Mouse (Mus musculus) left cerebral cortex, postnatal 14 days (tissue): ENCODE data around the gene Mtfp1. TPM values are rescaled to one million over a fixed set of nuclear protein-coding genes. Genes with fewer than 3 reads are reported as not detected.
"Not testable (repeated sequence)": the region's sequence is repeated elsewhere in the genome, so short reads cannot be mapped to it uniquely, and the experiment has no call there.

Experiments used
- DNase-seq, 2 experiments: peaks; one replicate each; pipeline ENCODE4 v3.0.0; 2021 to 2022; ENCODE audit warnings: low spot score in 2 of 2, mixed read lengths in 1 of 2
- intact Hi-C: fragments of 180-260 bp; cut with DNase I; formaldehyde crosslinking; loops from one replicate; pipeline ENCODE4 v1.15.1; 2025
- long read RNA-seq, 2 experiments: library from polyadenylated mRNA; stranded (forward); transcript quantifications; one replicate each; pipeline ENCODE4 v2.0.0; 2021
- total RNA-seq, 2 experiments: library from RNA; stranded (reverse); gene quantifications; 2 replicates each; pipeline ENCODE4 v1.2.3; 2021

Gene Mtfp1
- 100 to 1,000 TPM; 103 to 106 TPM for total RNA-seq
- long read RNA-seq, experiment 1, transcript Mtfp1-201 (4 exons, 1,411 nt) = major isoform, 140 of 167 reads
- long read RNA-seq, experiment 1, partial matches to known transcripts = 19 of 167 reads
- long read RNA-seq, experiment 1, other reads (novel, unspliced or antisense) = 8 of 167 reads
- long read RNA-seq, experiment 2, transcript Mtfp1-201 (4 exons, 1,411 nt) = major isoform, 118 of 141 reads
- long read RNA-seq, experiment 2, partial matches to known transcripts = 18 of 141 reads
- long read RNA-seq, experiment 2, other reads (novel, unspliced or antisense) = 5 of 141 reads

DNA sequence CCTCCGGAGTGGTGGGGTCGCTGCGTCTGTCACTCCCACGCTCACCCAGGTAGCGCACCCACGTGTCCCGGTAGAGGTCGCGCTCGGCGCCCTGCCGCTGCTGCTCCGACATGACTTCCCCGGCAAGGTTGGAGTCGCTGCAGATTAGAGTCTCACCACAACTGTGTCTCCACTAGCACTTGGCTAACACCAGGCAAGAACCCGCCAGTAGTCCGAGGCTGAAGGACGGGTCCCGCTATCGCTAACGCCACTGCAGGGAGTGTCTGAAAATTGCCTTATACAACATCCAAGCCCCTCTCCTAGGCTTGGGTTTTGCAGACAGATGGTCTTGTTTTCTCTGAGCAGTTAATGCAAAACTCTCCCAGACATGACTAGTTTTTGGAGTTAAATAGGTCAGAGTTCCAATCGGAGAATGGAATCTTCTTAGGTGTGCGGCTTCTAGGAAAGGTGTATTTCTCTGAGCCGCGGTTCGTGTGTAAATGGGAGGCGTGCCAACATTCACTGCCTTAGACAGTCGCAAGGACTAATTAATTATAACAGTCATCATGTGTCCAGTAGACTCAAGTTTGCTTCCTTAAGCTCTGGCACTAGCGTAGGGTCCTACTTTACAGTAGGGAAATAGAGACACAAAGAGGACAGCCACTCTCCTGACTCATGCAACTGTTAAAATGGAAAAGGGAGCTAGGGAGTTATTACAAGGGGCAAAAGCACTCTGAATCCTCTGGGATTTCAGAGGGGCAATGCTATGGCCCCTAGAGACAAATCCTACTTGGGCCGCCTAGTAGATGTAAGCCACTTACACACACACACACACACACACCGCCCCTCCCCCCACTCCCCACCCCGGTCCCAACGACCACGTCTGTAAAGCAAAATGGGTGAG lies at the start of gene Mtfp1:
Gene Mtfp1 (minus strand): TSS at position 275 of the 883 bp plus-strand sequence.
- peak; percentile 60 to 63 for DNase-seq
- intact Hi-C loops = loop anchor here (2.0 kb wide), 1 partner anchor 23 kb away; no protein-coding TSS in a partner anchor

GRCm38 (mm10) chr11:4143281-4144062 lies 48.2 kb upstream of the Mtfp1 start:
- intact Hi-C loops = loop anchor here (10.0 kb wide), 1 partner anchor 281 kb away; no protein-coding TSS in a partner anchor
- no peak for DNase-seq

DNA sequence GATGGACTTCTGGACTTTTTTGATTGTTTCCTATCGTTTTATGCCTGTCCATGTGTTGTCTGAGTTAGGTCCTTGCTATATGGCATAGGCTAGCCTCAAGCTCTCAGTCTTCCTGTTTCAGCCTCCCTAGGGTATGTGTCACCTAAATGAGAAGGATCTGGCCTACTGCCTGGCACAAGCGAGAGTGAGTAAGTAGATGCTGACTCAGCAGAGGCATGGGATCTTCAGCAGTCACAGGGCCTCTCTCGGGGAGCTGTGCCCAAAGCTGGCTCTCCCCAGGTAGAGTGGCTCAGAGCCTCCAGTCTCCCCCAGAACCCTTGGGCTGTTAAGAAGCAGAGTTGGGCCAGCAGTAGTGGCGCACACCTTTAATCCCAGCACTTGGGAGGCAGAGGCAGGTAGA lies 47.1 kb upstream of the Mtfp1 start:
- DNase-seq = no peak
- intact Hi-C loops = loop anchor here (10.0 kb wide), 1 partner anchor 282 kb away; no protein-coding TSS in a partner anchor

DNA sequence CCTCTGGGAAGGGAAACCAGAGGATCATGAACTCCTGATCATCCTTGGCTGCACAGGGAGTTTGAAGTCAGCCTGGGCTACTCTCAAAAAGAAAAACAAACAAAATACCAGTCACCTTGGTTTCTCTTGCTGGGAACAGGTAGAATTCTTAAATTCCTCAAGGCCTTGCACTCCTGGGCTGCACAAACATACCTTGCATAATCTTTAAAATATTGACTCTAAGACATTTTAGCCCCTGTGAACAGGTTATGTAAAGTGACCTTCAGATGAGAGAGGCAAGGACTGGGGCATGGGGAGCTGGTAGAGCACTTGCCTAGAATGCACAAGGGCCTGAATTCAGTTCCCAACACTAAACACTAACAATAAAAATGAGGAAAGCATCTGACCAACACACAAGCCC lies 46.3 kb upstream of the Mtfp1 start:
- intact Hi-C loops = loop anchor here (10.0 kb wide), 1 partner anchor 283 kb away; no protein-coding TSS in a partner anchor
- no peak for DNase-seq

GRCm38 (mm10) chr11:4138964-4139363 lies 43.7 kb upstream of the Mtfp1 start:
- intact Hi-C loops = no loop called here

DNA sequence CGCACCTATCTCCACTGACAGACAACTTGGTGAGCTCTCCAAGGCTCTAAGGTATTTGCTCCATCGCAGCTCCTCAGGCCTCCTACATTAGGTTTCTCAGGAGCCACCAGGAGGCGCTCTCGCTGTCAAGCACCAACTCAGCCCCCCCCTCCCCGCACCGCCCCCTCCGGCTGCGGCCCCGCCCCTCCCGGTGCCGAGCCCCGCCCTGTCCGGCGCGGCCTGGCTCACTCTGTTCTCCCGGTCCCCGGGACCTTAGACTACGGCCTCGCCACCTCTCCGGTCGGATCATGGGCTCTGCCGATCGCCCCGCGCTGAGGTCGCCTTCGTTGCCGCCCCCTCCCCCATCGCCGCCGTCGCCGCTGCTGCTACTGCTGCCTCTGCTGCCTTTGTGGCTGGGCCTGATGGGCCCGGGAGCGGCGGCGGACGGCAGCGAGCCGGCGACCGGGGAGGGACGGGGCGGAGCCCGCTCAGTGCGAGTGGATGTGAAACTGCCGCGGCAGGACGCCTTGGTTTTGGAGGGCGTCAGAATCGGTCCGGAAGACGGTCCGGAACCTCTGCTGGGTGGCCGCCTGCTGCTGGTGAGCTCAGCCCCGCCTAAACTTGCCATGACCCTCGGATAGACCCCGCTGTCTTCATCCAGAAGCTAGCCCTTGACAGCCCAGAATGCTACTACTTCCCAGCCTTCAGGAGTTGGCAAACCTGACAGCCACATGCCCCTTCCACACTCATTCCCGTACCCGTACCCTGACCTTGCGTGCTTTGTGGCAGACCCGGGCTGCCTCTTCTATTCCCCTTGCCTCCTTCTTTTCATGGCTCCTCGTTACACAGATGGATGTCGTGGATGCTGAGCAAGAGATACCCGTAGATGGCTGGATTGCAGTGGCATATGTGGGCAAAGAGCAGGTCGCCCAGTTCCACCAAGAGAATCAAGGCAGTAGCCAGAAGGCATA lies 40.0 kb upstream of the Mtfp1 start, which contains the start of gene Rnf215:
Gene Rnf215 (plus strand): TSS at position 217 of the 950 bp plus-strand sequence.
- DNase-seq = peak; percentile 88 to 91
- intact Hi-C loops = loop anchor here (1.0 kb wide), 2 partner anchors 25 to 84 kb away; partner anchors contain the start of genes Ccdc157 and Sf3a1

More at GRCm38 (mm10) chr11:4138964-4139363, 43.7 kb upstream of the Mtfp1 start:
- DNase-seq = no peak

DNA sequence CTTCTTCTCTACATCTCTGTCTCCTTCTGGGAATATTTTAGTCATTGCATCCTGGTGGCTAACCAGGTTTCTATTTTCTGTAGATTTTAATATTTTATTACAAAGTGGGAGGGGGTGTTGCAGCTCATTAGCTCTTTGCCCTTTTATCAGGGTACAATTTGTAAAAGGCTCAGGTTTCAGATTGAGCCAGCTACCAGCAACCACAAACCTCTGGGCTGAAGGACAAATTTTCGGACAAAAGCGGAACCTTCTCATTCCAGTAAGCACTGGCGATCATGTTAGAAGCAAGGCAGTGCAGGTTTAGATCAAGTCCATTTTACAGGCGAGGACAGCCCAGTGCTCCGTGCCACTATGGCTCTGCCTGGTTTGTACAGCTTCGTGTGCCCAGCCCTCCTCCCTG lies 39.2 kb upstream of the Mtfp1 start:
- no peak for DNase-seq
- intact Hi-C loops = no loop called here

- DNase-seq = no peak
- intact Hi-C loops = no loop called here
Measured at GRCm38 (mm10) chr11:4133450-4133849, 38.2 kb upstream of the Mtfp1 start.

- DNase-seq, intact Hi-C loops: not testable (repeated sequence)
Measured at GRCm38 (mm10) chr11:4128461-4128860, 33.2 kb upstream of the Mtfp1 start.

GRCm38 (mm10) chr11:4127059-4127458 lies 31.8 kb upstream of the Mtfp1 start:
- intact Hi-C loops = no loop called here
- DNase-seq = no peak

GRCm38 (mm10) chr11:4123922-4124321 lies 28.7 kb upstream of the Mtfp1 start:
- DNase-seq = no peak
- intact Hi-C loops = no loop called here

GRCm38 (mm10) chr11:4122742-4123579 lies 27.7 kb upstream of the Mtfp1 start, which contains the start of gene Sec14l2:
Gene Sec14l2, minus strand, starts transcription at chr11:4123415.
- intact Hi-C loops = no loop called here
- DNase-seq = no peak

DNA sequence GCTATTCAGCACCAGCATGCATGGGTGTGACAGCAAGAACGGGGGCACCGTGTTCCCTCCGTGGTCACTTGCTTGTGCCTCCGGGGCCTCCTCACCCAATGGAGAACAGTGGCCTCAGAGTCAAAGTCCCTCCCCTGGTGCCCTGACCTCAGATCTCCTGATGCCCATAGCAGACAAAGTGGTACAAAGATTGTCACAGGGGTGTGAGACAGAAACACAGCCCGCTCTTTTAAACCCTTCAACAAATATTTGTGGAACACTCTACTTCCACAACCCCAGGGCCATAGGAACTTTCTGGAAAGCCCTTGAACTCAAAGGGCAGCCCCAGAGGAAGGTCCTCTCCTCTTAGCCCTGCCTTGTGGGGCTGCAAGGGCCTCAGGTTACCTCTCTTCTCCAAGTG lies 27.0 kb upstream of the Mtfp1 start:
- intact Hi-C loops = no loop called here
- DNase-seq = no peak

DNA sequence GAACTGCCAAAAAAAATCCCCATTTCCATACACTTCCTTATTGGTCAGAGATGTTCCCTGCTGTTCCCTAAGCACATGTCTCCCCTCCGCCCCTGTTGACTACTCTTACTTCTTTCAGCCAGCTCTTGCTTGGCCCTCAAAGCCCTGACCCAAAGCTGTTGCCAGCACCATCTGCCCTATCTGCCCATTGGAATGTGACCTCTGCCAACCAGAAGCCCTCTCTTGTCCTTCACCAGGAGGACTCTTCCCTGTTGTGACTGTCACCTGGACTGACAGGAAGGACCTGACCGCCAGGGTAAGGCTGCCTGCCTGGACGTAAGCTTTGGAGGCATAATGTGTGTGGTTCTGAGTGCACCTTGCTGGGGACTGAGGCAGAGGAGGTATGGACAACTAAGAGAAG lies 26.4 kb upstream of the Mtfp1 start:
- intact Hi-C loops = no loop called here
- DNase-seq = no peak

GRCm38 (mm10) chr11:4119635-4120034 lies 24.4 kb upstream of the Mtfp1 start:
- intact Hi-C loops = loop anchor here (2.0 kb wide), 1 partner anchor 25 kb away; the partner anchor contains the start of gene Mtfp1
- no peak for DNase-seq

DNA sequence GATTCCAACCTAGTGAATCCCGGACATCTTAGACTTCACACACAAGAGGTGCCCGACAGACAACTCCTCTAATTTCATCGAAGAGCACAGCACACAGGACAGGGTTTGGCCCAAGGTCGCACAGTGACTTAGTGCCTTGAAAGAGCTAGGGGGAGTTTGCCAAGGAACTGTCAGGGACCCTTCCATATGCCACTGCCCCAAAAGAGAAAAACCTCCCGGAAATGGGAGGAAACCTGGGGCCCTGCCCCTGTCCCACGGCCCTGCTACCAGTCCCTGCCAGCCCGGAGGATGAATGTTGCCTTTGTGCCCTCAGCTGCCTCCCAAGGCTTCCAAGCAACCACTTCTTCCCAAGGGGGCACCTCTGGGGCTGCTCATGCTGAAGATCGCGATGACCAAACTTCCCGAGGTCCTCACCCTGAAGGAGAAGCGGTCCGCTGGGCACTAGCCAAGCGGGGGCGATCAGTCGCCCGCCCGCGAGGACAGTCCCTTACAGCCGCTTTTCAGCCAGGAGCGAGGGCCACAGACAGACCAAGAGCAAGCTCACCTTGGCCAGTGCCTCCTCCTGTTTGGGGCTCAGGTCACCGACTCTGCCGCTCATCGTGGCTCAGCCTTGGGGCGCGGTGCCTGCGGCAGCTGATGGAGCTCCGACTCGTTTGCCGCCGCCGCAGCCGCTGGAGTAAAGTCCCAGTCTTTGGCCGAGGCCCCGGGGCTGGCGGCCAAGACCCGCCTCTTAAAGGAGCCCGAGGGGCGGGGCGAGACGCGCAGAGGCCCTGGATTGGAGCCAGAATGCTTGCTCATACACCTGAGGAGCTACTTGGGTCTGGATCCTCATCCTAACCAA lies 23.1 kb upstream of the Mtfp1 start:
- DNase-seq = peak; percentile 74 to 81
- intact Hi-C loops = loop anchor here (2.0 kb wide), 1 partner anchor 24 kb away; the partner anchor contains the start of gene Mtfp1
